Mouse (Mus musculus) kidney, adult 2 months (tissue): ENCODE results near the gene Shld2. TPM values are rescaled to one million over a fixed set of nuclear protein-coding genes. Genes with fewer than 3 reads are reported as not detected.

Source experiments
- DNase-seq: peaks from one replicate; pipeline ENCODE4 v3.0.0; 2021
- H3K27ac ChIP-seq: fragments of 200-500 bp; 2 replicates; pipeline ENCODE4 v1.5.1; 2012; ENCODE audit warnings: low read depth, low read length, control low read depth, inconsistent platforms; ENCODE audit not compliant: insufficient read depth
- H3K27me3 ChIP-seq: fragments of 200-500 bp; replicated peaks from 2 replicates; pipeline ENCODE4 v1.6.1; 2012; ENCODE audit warnings: mild to moderate bottlenecking, moderate library complexity, low read length, inconsistent platforms; ENCODE audit not compliant: control insufficient read depth, insufficient read depth
- H3K36me3 ChIP-seq: fragments of 200-500 bp; 2 replicates; pipeline ENCODE4 v1.6.1; 2012; ENCODE audit warnings: mild to moderate bottlenecking, moderate library complexity, low read length, inconsistent platforms; ENCODE audit not compliant: control insufficient read depth, insufficient read depth
- H3K4me1 ChIP-seq: fragments of 200-500 bp; 2 replicates; pipeline ENCODE4 v1.6.1; 2011; ENCODE audit warnings: low read length; ENCODE audit not compliant: control insufficient read depth, insufficient read depth
- H3K4me3 ChIP-seq: fragments of 200-500 bp; 2 replicates; pipeline ENCODE4 v1.5.1; 2011; ENCODE audit warnings: mild to moderate bottlenecking, low read depth, low read length, control low read depth; ENCODE audit not compliant: insufficient read depth
- CTCF ChIP-seq: fragments of 200-500 bp; conservative IDR thresholded peaks from 2 replicates; pipeline ENCODE4 v1.5.1; 2011; ENCODE audit warnings: low read depth, mild to moderate bottlenecking, control low read depth, low read length, moderate library complexity, mixed read lengths; ENCODE audit not compliant: insufficient read depth, insufficient read length
- POLR2A ChIP-seq: fragments of 200-500 bp; IDR thresholded peaks from one replicate; pipeline ENCODE4 v1.6.1; 2011; ENCODE audit warnings: low read depth, low read length, control low read depth
- WGBS: fragments of 180-500 bp; shearing (Covaris S2); methylation state at CpG from one replicate; pipeline ENCODE4 v1.1.7; 2018; 5-methylcytosine and 5-hydroxymethylcytosine counted together
- polyA plus RNA-seq: library from polyadenylated mRNA; depleted of rRNA; stranded (reverse); fragments of >200 nt; gene quantifications from 2 replicates; pipeline ENCODE4 v1.2.3, GENCODE M21; 2012

The Shld2 gene
- polyA plus RNA-seq, 1 experiment: 3.6 TPM

GRCm38 (mm10) chr14:34343078-34343477, 32.8 kb upstream of the Shld2 start:
- no peaks in the 10 kb centered on the region for H3K4me1 ChIP-seq
- no peak for TF ChIP-seq CTCF
- TF ChIP-seq POLR2A: no peak
- H3K36me3 ChIP-seq: peaks cover 23% of the 10 kb centered on the region
- no peaks in the 10 kb centered on the region for H3K27me3 ChIP-seq
- H3K4me3 ChIP-seq: no peak overlapping the region
- DNase-seq: no peak
- WGBS: 89% methylated on average over 4 of the region's 4 CpGs
- no peak overlapping the region for H3K27ac ChIP-seq

DNA sequence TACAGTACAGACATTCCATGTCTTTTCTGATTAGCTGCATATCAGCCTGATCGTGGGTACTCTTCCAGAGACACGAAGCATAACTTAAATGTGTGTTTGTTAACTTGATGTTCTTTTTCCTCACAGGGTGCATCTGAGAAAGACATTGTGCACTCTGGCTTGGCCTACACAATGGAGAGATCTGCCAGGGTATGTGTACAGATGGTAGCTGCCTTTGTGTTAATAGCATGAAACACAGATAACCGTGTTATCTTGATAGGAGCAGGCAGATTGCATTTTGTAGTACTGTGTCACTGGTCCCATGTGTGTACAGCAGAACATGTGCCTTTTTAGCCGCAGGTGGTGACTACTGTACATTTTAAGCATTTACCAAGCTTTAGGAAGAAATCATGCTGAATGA, 31.7 kb upstream of the Shld2 start:
- TF ChIP-seq POLR2A (no peak), CTCF (no peak)
- DNase-seq: no peak

GRCm38 (mm10) chr14:34339446-34339845, 29.2 kb upstream of the Shld2 start:
- Histone ChIP-seq H3K4me3 (no peak overlapping the region), H3K27me3 (no peaks in the 10 kb centered on the region), H3K4me1 (no peaks in the 10 kb centered on the region), H3K36me3 (peaks cover 34% of the 10 kb centered on the region), H3K27ac (no peak overlapping the region)
- 56% methylated on average over 1 of the region's 1 CpGs for WGBS
- TF ChIP-seq CTCF (no peak), POLR2A (no peak)
- DNase-seq: no peak

More for the DNA sequence above, 31.7 kb upstream of the Shld2 start:
- H3K4me1 ChIP-seq: no peaks in the 10 kb centered on the region
- H3K27ac ChIP-seq: no peak overlapping the region
- H3K36me3 ChIP-seq: peaks cover 26% of the 10 kb centered on the region
- 90% methylated on average over 4 of the region's 4 CpGs for WGBS
- no peaks in the 10 kb centered on the region for H3K27me3 ChIP-seq
- no peak overlapping the region for H3K4me3 ChIP-seq

- TF ChIP-seq POLR2A (no peak), CTCF (no peak)
- no peak for DNase-seq
- WGBS: 65% methylated on average over 5 of the region's 5 CpGs
- Histone ChIP-seq H3K4me1 (peaks cover 5% of the 10 kb centered on the region; the same call in 1 of the 2 replicates), H3K27ac (no peak overlapping the region), H3K27me3 (no peaks in the 10 kb centered on the region), H3K36me3 (peaks cover 22% of the 10 kb centered on the region), H3K4me3 (no peak overlapping the region)
Observed at GRCm38 (mm10) chr14:34332476-34332875, 22.2 kb upstream of the Shld2 start.

- 41% methylated on average over 3 of the region's 3 CpGs for WGBS
- Histone ChIP-seq H3K36me3 (peaks cover 20% of the 10 kb centered on the region), H3K27ac (peak overlapping the region; percentile 53; the same call in 1 of the 2 replicates), H3K27me3 (no peaks in the 10 kb centered on the region), H3K4me3 (no peak overlapping the region), H3K4me1 (peaks cover 5% of the 10 kb centered on the region; the same call in 1 of the 2 replicates)
- TF ChIP-seq POLR2A: no peak
- no peak for TF ChIP-seq CTCF
- DNase-seq: peak; percentile 74
Observed at GRCm38 (mm10) chr14:34331886-34332285, 21.6 kb upstream of the Shld2 start.

DNA sequence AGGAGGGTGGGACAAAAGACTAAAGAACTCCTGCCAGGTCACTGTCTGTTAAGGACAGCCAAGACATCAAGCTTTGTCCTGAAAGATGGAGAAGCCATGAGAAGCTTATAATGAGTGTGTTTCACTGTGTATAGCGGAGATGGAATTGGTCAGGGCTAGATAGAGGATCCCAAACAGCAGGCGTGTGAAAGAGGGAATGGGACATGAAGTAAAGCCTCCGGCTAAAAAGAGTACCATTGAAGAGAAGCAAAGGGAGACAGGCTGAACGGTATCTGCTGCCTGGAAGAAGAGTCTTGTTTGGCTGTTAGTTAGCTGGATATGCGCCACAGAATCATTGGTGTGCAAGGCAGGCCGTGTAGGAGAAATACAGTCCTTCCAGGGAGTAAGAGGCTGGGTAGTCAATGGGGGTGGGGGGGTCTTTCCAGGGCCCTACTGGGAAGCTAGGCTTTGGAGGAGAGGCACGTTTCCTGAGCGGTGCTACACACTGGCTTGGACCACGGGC, 20.4 kb upstream of the Shld2 start:
- WGBS: 94% methylated on average over 9 of the region's 9 CpGs
- no peak overlapping the region for H3K4me3 ChIP-seq
- TF ChIP-seq POLR2A: no peak
- DNase-seq: no peak
- H3K36me3 ChIP-seq: peaks cover 16% of the 10 kb centered on the region
- peaks cover 5% of the 10 kb centered on the region; the same call in 1 of the 2 replicates for H3K4me1 ChIP-seq
- H3K27me3 ChIP-seq: no peaks in the 10 kb centered on the region
- no peak overlapping the region for H3K27ac ChIP-seq

DNA sequence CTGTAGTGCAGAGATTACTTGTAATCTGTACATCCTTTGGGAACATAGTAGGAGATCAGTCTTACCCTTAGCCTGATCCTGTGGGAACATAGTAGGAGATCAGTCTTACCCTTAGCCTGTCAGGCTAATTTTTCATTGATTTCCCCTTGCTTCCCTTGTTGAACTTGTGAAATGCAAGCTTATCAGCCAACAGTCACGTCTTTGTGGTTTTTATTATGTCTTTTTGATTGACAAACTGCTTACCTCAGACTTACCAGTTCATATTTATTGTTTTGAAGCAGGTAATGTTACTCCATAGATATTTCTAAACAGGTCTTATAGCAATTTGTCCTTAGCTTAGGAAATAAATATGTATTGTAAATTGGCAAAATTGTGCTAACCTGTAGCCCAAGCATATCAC, 17.3 kb upstream of the Shld2 start:
- H3K4me1 ChIP-seq: peaks cover 5% of the 10 kb centered on the region; the same call in 1 of the 2 replicates
- no peaks in the 10 kb centered on the region for H3K27me3 ChIP-seq
- H3K27ac ChIP-seq: no peak overlapping the region
- peaks cover 16% of the 10 kb centered on the region for H3K36me3 ChIP-seq
- DNase-seq: no peak
- no peak overlapping the region for H3K4me3 ChIP-seq
- WGBS: 68% methylated on average over 1 of the region's 1 CpGs
- TF ChIP-seq POLR2A (no peak), CTCF (no peak)

GRCm38 (mm10) chr14:34326606-34327005, 16.3 kb upstream of the Shld2 start:
- TF ChIP-seq CTCF (no peak), POLR2A (no peak)
- no peak overlapping the region for H3K4me3 ChIP-seq
- WGBS: 91% methylated on average over 3 of the region's 3 CpGs
- peaks cover 2% of the 10 kb centered on the region; the same call in 1 of the 2 replicates for H3K4me1 ChIP-seq
- no peak overlapping the region for H3K27ac ChIP-seq
- peaks cover 18% of the 10 kb centered on the region for H3K36me3 ChIP-seq
- no peak for DNase-seq
- no peaks in the 10 kb centered on the region for H3K27me3 ChIP-seq
